18 mouse cellular contexts compared by ENCODE assay signal in the genomic region with DNA sequence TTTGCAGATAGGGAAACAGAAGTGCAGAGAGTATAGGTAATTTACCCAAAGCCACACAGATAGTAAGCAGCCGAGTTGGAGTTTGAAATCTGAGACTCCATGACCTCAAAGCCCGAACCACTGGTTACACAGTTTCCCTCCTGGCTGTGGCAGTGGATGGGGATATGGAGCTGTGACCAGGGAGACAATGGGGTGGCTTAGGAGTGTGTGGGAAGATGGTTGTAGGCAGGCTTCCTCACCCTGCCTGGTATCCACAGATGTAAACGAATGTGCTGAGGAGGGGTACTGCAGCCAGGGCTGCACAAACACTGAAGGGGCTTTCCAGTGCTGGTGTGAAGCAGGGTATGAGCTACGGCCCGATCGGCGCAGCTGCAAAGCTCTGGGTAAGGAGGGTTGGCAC. TPM values are rescaled to one million over a fixed set of nuclear protein-coding genes. Genes with fewer than 3 reads are reported as not detected.
DNase-seq lines count a peak whose midpoint lies in the region; ATAC-seq and TF ChIP-seq lines count a peak whose summit lies in the region.
"Had no signal": no experiment of that assay in that cellular context is flagged by ENCODE, and none has a peak within 500 bp of the region (broad histone marks: within the 10 kb centered on the region; RNA-seq: fewer than 3 reads in every experiment).

No protein-coding gene starts in this region.

- ATAC-seq in heart, embryonic 16.5 days (replicated peaks; ENCODE audit: extremely low read depth, insufficient read depth, low FRiP score), result no peak
- ATAC-seq in liver, embryonic 16.5 days (ENCODE audit: low read depth), result no peak
- ATAC-seq in liver, embryonic 11.5 days (replicated peaks; ENCODE audit: low FRiP score), result no peak
- no peak for ATAC-seq in megakaryocyte progenitor cell, adult 5-6 weeks (replicated peaks; ENCODE audit: poor library complexity)
- no peak for ATAC-seq in megakaryocyte-erythroid progenitor cell, adult 5-6 weeks (replicated peaks; ENCODE audit: low FRiP score, low TSS enrichment, poor library complexity, severe bottlenecking)
- ATAC-seq: forebrain, embryonic 14.5 days; inflammation-experienced regulatory T-cells, adult 6 months had no signal

- no peaks in the 10 kb centered on the region for H3K9me3 ChIP-seq in heart, embryonic 16.5 days (replicated peaks; ENCODE audit: control insufficient read depth, low read length)
- no peaks in the 10 kb centered on the region for H3K9me3 ChIP-seq in liver, embryonic 16.5 days (replicated peaks; ENCODE audit: control insufficient read depth, low read length)
- H3K9me3 ChIP-seq in liver, embryonic 11.5 days (ENCODE audit: control insufficient read depth, low read length), result no peaks in the 10 kb centered on the region
- H3K9me3 ChIP-seq: embryonic facial prominence, embryonic 15.5 days; forebrain, embryonic 10.5 days; G1E; heart, embryonic 13.5 days had no signal

- no peak for TF ChIP-seq CTCF in bone marrow, adult 2 months (IDR thresholded peaks at IDR 0.05; ENCODE audit: control insufficient read depth, insufficient read depth, low read length)

- H3K27ac ChIP-seq in heart, embryonic 16.5 days (ENCODE audit: low read length), result peak overlapping the region; percentile 24; the same call in 1 of the 2 replicates
- no peak overlapping the region for H3K27ac ChIP-seq in liver, embryonic 16.5 days (ENCODE audit: low read length)
- no peak overlapping the region for H3K27ac ChIP-seq in liver, embryonic 11.5 days (ENCODE audit: low read depth, low read length)
- no peak overlapping the region for H3K27ac ChIP-seq in bone marrow, adult 2 months (ENCODE audit: control insufficient read depth, insufficient read depth, low read depth, low read length, poor library complexity)
- H3K27ac ChIP-seq: embryonic facial prominence, embryonic 15.5 days; heart, embryonic 13.5 days had no signal

- no peaks in the 10 kb centered on the region for H3K27me3 ChIP-seq in heart, embryonic 16.5 days (ENCODE audit: control insufficient read depth, insufficient read depth, low read length)
- no peaks in the 10 kb centered on the region for H3K27me3 ChIP-seq in liver, embryonic 16.5 days (ENCODE audit: control insufficient read depth, insufficient read depth, low read depth, low read length)
- no peaks in the 10 kb centered on the region for H3K27me3 ChIP-seq in liver, embryonic 11.5 days (replicated peaks; ENCODE audit: control insufficient read depth, insufficient read depth, low read length)
- H3K27me3 ChIP-seq: embryonic facial prominence, embryonic 15.5 days; heart, embryonic 13.5 days had no signal

- peaks cover 19% of the 10 kb centered on the region for H3K36me3 ChIP-seq in heart, embryonic 16.5 days (ENCODE audit: control insufficient read depth, insufficient read depth)
- H3K36me3 ChIP-seq in liver, embryonic 16.5 days (ENCODE audit: control insufficient read depth, insufficient read depth), result no peaks in the 10 kb centered on the region; the same call in 1 of the 2 replicates
- H3K36me3 ChIP-seq in liver, embryonic 11.5 days (ENCODE audit: control insufficient read depth, insufficient read depth, low read length), result peaks cover 7% of the 10 kb centered on the region; the same call in 1 of the 2 replicates
- H3K36me3 ChIP-seq: G1E had no signal

- WGBS in heart, embryonic 16.5 days, result 79% methylated on average over 7 of the region's 7 CpGs
- 69% methylated on average over 7 of the region's 7 CpGs for WGBS in liver, embryonic 16.5 days (ENCODE audit: insufficient replicate concordance)
- 70% methylated on average over 7 of the region's 7 CpGs for WGBS in liver, embryonic 11.5 days
- 66% methylated on average over 7 of the region's 7 CpGs for WGBS in bone marrow, adult 2 months

- peaks cover 12% of the 10 kb centered on the region for H3K4me1 ChIP-seq in heart, embryonic 16.5 days (ENCODE audit: control insufficient read depth, insufficient read depth, low read length)
- H3K4me1 ChIP-seq in liver, embryonic 16.5 days (ENCODE audit: control insufficient read depth, low read depth, low read length), result no peaks in the 10 kb centered on the region
- no peaks in the 10 kb centered on the region; the same call in none of the 2 replicates for H3K4me1 ChIP-seq in liver, embryonic 11.5 days (replicated peaks; ENCODE audit: control insufficient read depth, insufficient read depth, low read length)
- peaks cover 3% of the 10 kb centered on the region for H3K4me1 ChIP-seq in bone marrow, adult 2 months (ENCODE audit: control insufficient read depth, insufficient read depth, low read length)
- H3K4me1 ChIP-seq: forebrain, embryonic 10.5 days had no signal

- DNase-seq in heart, adult 18-20 months, result no peak
- no peak for DNase-seq in liver, embryonic 11.5 days (ENCODE audit: low spot score)
- DNase-seq: adrenal gland, adult 8-10 months; cerebellum, adult 11 months; cerebellum, adult 8-10 months; embryo, embryonic 11 days had no signal

- H3K4me3 ChIP-seq in heart, embryonic 16.5 days (ENCODE audit: low read length), result no peak overlapping the region
- H3K4me3 ChIP-seq in liver, embryonic 16.5 days (ENCODE audit: low read depth, low read length), result no peak overlapping the region
- no peak overlapping the region for H3K4me3 ChIP-seq in liver, embryonic 11.5 days (ENCODE audit: low read depth, low read length)
- peak overlapping the region; percentile 58 for H3K4me3 ChIP-seq in bone marrow, adult 2 months (replicated peaks; ENCODE audit: control insufficient read depth, low read depth, low read length)
- H3K4me3 ChIP-seq: embryonic facial prominence, embryonic 15.5 days; erythroblast, embryonic 14.5 days; forebrain, embryonic 10.5 days; heart, embryonic 13.5 days had no signal

- no peak overlapping the region for H3K9ac ChIP-seq in heart, embryonic 16.5 days (ENCODE audit: low read length)
- H3K9ac ChIP-seq in liver, embryonic 16.5 days (ENCODE audit: low read depth, low read length), result no peak overlapping the region
- H3K9ac ChIP-seq in liver, embryonic 11.5 days (ENCODE audit: low read depth, low read length), result no peak overlapping the region; the same call in 1 of the 2 replicates
- H3K9ac ChIP-seq: embryonic facial prominence, embryonic 15.5 days had no signal

- TF ChIP-seq POLR2A in bone marrow, adult 2 months (IDR thresholded peaks at IDR 0.05; ENCODE audit: borderline replicate concordance, control insufficient read depth, low read depth, low read length), result no peak

- H3K4me2 ChIP-seq in heart, embryonic 16.5 days (ENCODE audit: low read depth, low read length), result no peak overlapping the region
- peak overlapping the region; percentile 20; the same call in 1 of the 2 replicates for H3K4me2 ChIP-seq in liver, embryonic 16.5 days (ENCODE audit: low read depth, low read length)
- H3K4me2 ChIP-seq in liver, embryonic 11.5 days, result no peak overlapping the region
- H3K4me2 ChIP-seq: embryonic facial prominence, embryonic 15.5 days; heart, embryonic 13.5 days had no signal

RNA-seq across cellular contexts. Expression of gene Lrp4, which starts 19.5 kb away (rescaled TPM):
- 3.9 and 4.5 TPM in 2 replicates for polyA plus RNA-seq in heart, embryonic 16.5 days (2015; fragmentation: Nextera tagmentation; extraction: Ambion mirVana)
- total RNA-seq in heart, adult 18-20 months (2021), result 10 to 100 TPM in 1 of 2 experiments, 1 to 10 TPM in 1; 9.4 to 10.4 TPM
- 1.4 and 1.7 TPM in 2 replicates for polyA plus RNA-seq in liver, embryonic 16.5 days (2015; fragmentation: Nextera tagmentation; extraction: Ambion mirVana)
- 1.7 and 1.9 TPM in 2 replicates for polyA plus RNA-seq in liver, embryonic 11.5 days (2014; fragmentation: Nextera tagmentation; extraction: Ambion mirVana)
- 3.3 and 4.5 TPM in 2 replicates for polyA plus RNA-seq in bone marrow, adult 2 months (2011; ENCODE audit: insufficient read depth, insufficient read length, low replicate concordance, missing spikeins)
- total RNA-seq in megakaryocyte progenitor cell, adult 5-6 weeks (2015), result 1.9 TPM in 2 replicates
- 2.7 and 3.8 TPM in 2 replicates for total RNA-seq in megakaryocyte progenitor cell, adult 5-6 weeks (2017)
- total RNA-seq in megakaryocyte-erythroid progenitor cell, adult 5-6 weeks (2014; fragmentation: Nextera tagmentation), result not detected in 2 replicates
- 0.23 TPM in 1 of 2 replicates, not detected in the other for total RNA-seq in megakaryocyte-erythroid progenitor cell, adult 5-6 weeks (2017)
- polyA plus RNA-seq: erythroblast, embryonic 14.5 days; G1E had no signal

RNA-seq across cellular contexts. Expression of gene 1110051M20Rik, which starts 32.3 kb away (rescaled TPM):
- 42.9 and 46.0 TPM in 2 replicates for polyA plus RNA-seq in heart, embryonic 16.5 days (2015; fragmentation: Nextera tagmentation; extraction: Ambion mirVana)
- 10 to 100 TPM in 1 of 2 experiments, 1 to 10 TPM in 1; 7.7 to 14.7 TPM for total RNA-seq in heart, adult 18-20 months (2021)
- 6.0 and 6.7 TPM in 2 replicates for polyA plus RNA-seq in liver, embryonic 16.5 days (2015; fragmentation: Nextera tagmentation; extraction: Ambion mirVana)
- 23.7 and 24.8 TPM in 2 replicates for polyA plus RNA-seq in liver, embryonic 11.5 days (2014; fragmentation: Nextera tagmentation; extraction: Ambion mirVana)
- polyA plus RNA-seq in bone marrow, adult 2 months (2011; ENCODE audit: insufficient read depth, insufficient read length, low replicate concordance, missing spikeins), result 3.8 and 7.8 TPM in 2 replicates
- 15.2 and 15.3 TPM in 2 replicates for total RNA-seq in megakaryocyte progenitor cell, adult 5-6 weeks (2015)
- 4.8 and 5.8 TPM in 2 replicates for total RNA-seq in megakaryocyte progenitor cell, adult 5-6 weeks (2017)
- total RNA-seq in megakaryocyte-erythroid progenitor cell, adult 5-6 weeks (2014; fragmentation: Nextera tagmentation), result 11.1 and 12.1 TPM in 2 replicates
- total RNA-seq in megakaryocyte-erythroid progenitor cell, adult 5-6 weeks (2017), result 3.1 and 9.3 TPM in 2 replicates

RNA-seq across cellular contexts. Expression of gene Ckap5, which starts 49.7 kb away (rescaled TPM):
- polyA plus RNA-seq in heart, embryonic 16.5 days (2015; fragmentation: Nextera tagmentation; extraction: Ambion mirVana), result 61.1 and 63.6 TPM in 2 replicates
- total RNA-seq in heart, adult 18-20 months (2021), result 10 to 100 TPM; 49.1 to 50.4 TPM
- 32.8 and 39.3 TPM in 2 replicates for polyA plus RNA-seq in liver, embryonic 16.5 days (2015; fragmentation: Nextera tagmentation; extraction: Ambion mirVana)
- polyA plus RNA-seq in liver, embryonic 11.5 days (2014; fragmentation: Nextera tagmentation; extraction: Ambion mirVana), result 49.4 and 65.0 TPM in 2 replicates
- polyA plus RNA-seq in bone marrow, adult 2 months (2011; ENCODE audit: insufficient read depth, insufficient read length, low replicate concordance, missing spikeins), result 23.2 and 30.8 TPM in 2 replicates
- total RNA-seq in megakaryocyte progenitor cell, adult 5-6 weeks (2015), result 77.0 and 79.1 TPM in 2 replicates
- 94.5 and 102 TPM in 2 replicates for total RNA-seq in megakaryocyte progenitor cell, adult 5-6 weeks (2017)
- 84.4 and 87.2 TPM in 2 replicates for total RNA-seq in megakaryocyte-erythroid progenitor cell, adult 5-6 weeks (2014; fragmentation: Nextera tagmentation)
- 78.2 and 82.4 TPM in 2 replicates for total RNA-seq in megakaryocyte-erythroid progenitor cell, adult 5-6 weeks (2017)
